Mouse (Mus musculus): Measurements from ENCODE around the gene Hyls1. TPM values are rescaled to one million over a fixed set of nuclear protein-coding genes. Genes with fewer than 3 reads are reported as not detected.

Gene Hyls1
- polyA plus RNA-seq, 1 experiment from 2014 or later = 15.3 TPM

- H3K4me1 ChIP-seq (replicated peaks) = peaks cover 20% of the 10 kb centered on the region
- H3K9me3 ChIP-seq = no peaks in the 10 kb centered on the region
- no peak overlapping the region for H3K4me2 ChIP-seq
- ATAC-seq (ENCODE audit: low FRiP score, low read depth) = no peak
- H3K4me3 ChIP-seq = no peak overlapping the region
- H3K27me3 ChIP-seq = no peaks in the 10 kb centered on the region
- H3K9ac ChIP-seq = no peak overlapping the region
- no peak overlapping the region for H3K27ac ChIP-seq (replicated peaks)
- no peaks in the 10 kb centered on the region for H3K36me3 ChIP-seq
- 82% methylated on average over 6 of the region's 6 CpGs for WGBS
These were observed 49.4 kb downstream of the Hyls1 start for GRCm38 (mm10) chr9:35520631-35521348.

- no peaks in the 10 kb centered on the region for H3K36me3 ChIP-seq
- no peak within 1 kb of the TSS for H3K9ac ChIP-seq
- peaks cover 4% of the 10 kb centered on the region for H3K4me1 ChIP-seq (replicated peaks)
- no peaks in the 10 kb centered on the region for H3K9me3 ChIP-seq
- no peak for ATAC-seq (ENCODE audit: low FRiP score, low read depth)
- WGBS = 70% methylated on average over 3 of the region's 3 CpGs
- no peak within 1 kb of the TSS for H3K27ac ChIP-seq (replicated peaks)
- H3K4me3 ChIP-seq = no peak within 1 kb of the TSS
- H3K27me3 ChIP-seq = no peaks in the 10 kb centered on the region
- no peak within 1 kb of the TSS for H3K4me2 ChIP-seq
These were observed 52.0 kb downstream of the Hyls1 start, which contains the start of gene Gm1113 for GRCm38 (mm10) chr9:35518169-35518568. TSS of gene Gm1113 (minus strand) at chr9:35518269.

GRCm38 (mm10) chr9:35516711-35517110 is 53.5 kb downstream of the Hyls1 start:
- no peak overlapping the region for H3K4me3 ChIP-seq
- H3K9ac ChIP-seq = no peak overlapping the region
- no peak overlapping the region for H3K27ac ChIP-seq (replicated peaks)
- no peak overlapping the region for H3K4me2 ChIP-seq
- ATAC-seq (ENCODE audit: low FRiP score, low read depth) = no peak
- H3K36me3 ChIP-seq = no peaks in the 10 kb centered on the region
- H3K27me3 ChIP-seq = no peaks in the 10 kb centered on the region
- H3K9me3 ChIP-seq = no peaks in the 10 kb centered on the region
- H3K4me1 ChIP-seq (replicated peaks) = no peaks in the 10 kb centered on the region
- 94% methylated on average over 16 of the region's 16 CpGs for WGBS

- Histone ChIP-seq H3K9me3 (no peaks in the 10 kb centered on the region), H3K27ac (replicated peaks) (no peak overlapping the region), H3K9ac (no peak overlapping the region), H3K27me3 (no peaks in the 10 kb centered on the region), H3K4me3 (no peak overlapping the region), H3K4me1 (replicated peaks) (no peaks in the 10 kb centered on the region), H3K36me3 (no peaks in the 10 kb centered on the region), H3K4me2 (no peak overlapping the region)
- 84% methylated on average over 5 of the region's 5 CpGs for WGBS
- ATAC-seq (ENCODE audit: low FRiP score, low read depth) = no peak
These were observed 54.0 kb downstream of the Hyls1 start for GRCm38 (mm10) chr9:35516182-35516581.

GRCm38 (mm10) chr9:35513900-35514299 is 56.3 kb downstream of the Hyls1 start:
- Histone ChIP-seq H3K4me1 (replicated peaks) (no peaks in the 10 kb centered on the region), H3K9ac (no peak overlapping the region), H3K4me2 (no peak overlapping the region), H3K36me3 (no peaks in the 10 kb centered on the region), H3K27ac (replicated peaks) (no peak overlapping the region), H3K9me3 (no peaks in the 10 kb centered on the region), H3K27me3 (no peaks in the 10 kb centered on the region), H3K4me3 (no peak overlapping the region)
- 91% methylated on average over 4 of the region's 4 CpGs for WGBS
- no peak for ATAC-seq (ENCODE audit: low FRiP score, low read depth)

Other genes with a start within 250 kb of the Hyls1 start
- 2.8 and 5.2 TPM in 2 replicates for gene Cdon, start 149.3 kb downstream of the Hyls1 start, polyA plus RNA-seq (2015; fragmentation: Nextera tagmentation; extraction: Ambion mirVana)
- gene Gm1113, start 52.1 kb downstream of the Hyls1 start, polyA plus RNA-seq (2015; fragmentation: Nextera tagmentation; extraction: Ambion mirVana) = not detected in 2 replicates
- gene Ddx25, start 11.9 kb downstream of the Hyls1 start, polyA plus RNA-seq (2015; fragmentation: Nextera tagmentation; extraction: Ambion mirVana) = 26.4 and 28.7 TPM in 2 replicates
- gene Pus3, start 11.8 kb downstream of the Hyls1 start, polyA plus RNA-seq (2015; fragmentation: Nextera tagmentation; extraction: Ambion mirVana) = 15.6 and 16.6 TPM in 2 replicates
- 0.94 and 0.97 TPM in 2 replicates for gene Pate2, start 114 bp downstream of the Hyls1 start, polyA plus RNA-seq (2015; fragmentation: Nextera tagmentation; extraction: Ambion mirVana)
- gene Pate4, start 41.5 kb upstream of the Hyls1 start, polyA plus RNA-seq (2015; fragmentation: Nextera tagmentation; extraction: Ambion mirVana) = not detected in 2 replicates
- not detected in 2 replicates for gene Pate3, start 77.8 kb upstream of the Hyls1 start, polyA plus RNA-seq (2015; fragmentation: Nextera tagmentation; extraction: Ambion mirVana)
- gene Pate1, start 117.0 kb upstream of the Hyls1 start, polyA plus RNA-seq (2015; fragmentation: Nextera tagmentation; extraction: Ambion mirVana) = 0.09 TPM in 1 of 2 replicates, not detected in the other
- not detected in 2 replicates for gene Gm17677, start 170.7 kb upstream of the Hyls1 start, polyA plus RNA-seq (2015; fragmentation: Nextera tagmentation; extraction: Ambion mirVana)
- gene Gm17727, start 207.7 kb upstream of the Hyls1 start, polyA plus RNA-seq (2015; fragmentation: Nextera tagmentation; extraction: Ambion mirVana) = not detected in 2 replicates
- gene Gm27235, start 219.7 kb upstream of the Hyls1 start, polyA plus RNA-seq (2015; fragmentation: Nextera tagmentation; extraction: Ambion mirVana) = not detected in 2 replicates
- gene D730048I06Rik, start 219.7 kb upstream of the Hyls1 start, polyA plus RNA-seq (2015; fragmentation: Nextera tagmentation; extraction: Ambion mirVana) = not detected in 2 replicates